Mouse (Mus musculus) liver, embryonic 14.5 days (tissue): ENCODE measurements at regions not wholly inside any gene's neighbourhood (a gene's known extent, or its start where the extent isn't known, plus 50 kb on each side); places are given as distances from the start of the nearest gene placed in this dataset.

Experiments used
- CTCF ChIP-seq: IDR thresholded peaks from 2 replicates; pipeline ENCODE4 v1.5.1; 2016; ENCODE audit warnings: antibody characterized with exemption, low read depth, control low read depth
- EP300 ChIP-seq: IDR thresholded peaks from 2 replicates; pipeline ENCODE4 v1.6.1; 2016; ENCODE audit warnings: antibody characterized with exemption, low read depth

DNA sequence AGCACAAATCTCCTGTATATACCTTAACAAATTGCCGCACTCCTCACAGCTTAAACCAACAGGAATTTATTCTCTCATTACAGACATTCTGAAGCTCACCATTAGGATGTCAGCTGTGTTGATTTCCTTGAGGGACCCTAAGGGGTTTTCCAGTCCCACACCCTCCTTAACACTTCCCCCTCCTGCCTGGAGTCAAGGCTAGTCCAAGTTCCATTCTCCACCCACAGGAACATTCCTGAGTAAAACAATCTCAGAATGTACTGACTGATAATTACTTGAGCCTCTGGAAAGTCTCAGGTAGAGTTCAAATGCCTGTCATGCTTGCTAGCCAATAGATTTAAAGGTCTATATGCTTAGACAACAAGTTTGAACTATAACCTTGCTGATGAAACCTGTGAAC, 628.2 kb upstream of the Vrk2 start:
- no peak for TF ChIP-seq CTCF
- TF ChIP-seq EP300, result no peak
